Mouse (Mus musculus) megakaryocyte, embryonic 14.5 days (primary cell): Measurements from ENCODE around the gene Vmp1.

Experiments
- FLI1 ChIP-seq: IDR thresholded peaks from 2 replicates; pipeline ENCODE4 v1.6.1; 2012; ENCODE audit warnings: low read length, inconsistent platforms, mixed read lengths
- GATA1 ChIP-seq: IDR thresholded peaks from 3 replicates; pipeline ENCODE4 v1.6.1; 2012; ENCODE audit warnings: mixed read lengths, low read length, inconsistent platforms, borderline replicate concordance

DNA sequence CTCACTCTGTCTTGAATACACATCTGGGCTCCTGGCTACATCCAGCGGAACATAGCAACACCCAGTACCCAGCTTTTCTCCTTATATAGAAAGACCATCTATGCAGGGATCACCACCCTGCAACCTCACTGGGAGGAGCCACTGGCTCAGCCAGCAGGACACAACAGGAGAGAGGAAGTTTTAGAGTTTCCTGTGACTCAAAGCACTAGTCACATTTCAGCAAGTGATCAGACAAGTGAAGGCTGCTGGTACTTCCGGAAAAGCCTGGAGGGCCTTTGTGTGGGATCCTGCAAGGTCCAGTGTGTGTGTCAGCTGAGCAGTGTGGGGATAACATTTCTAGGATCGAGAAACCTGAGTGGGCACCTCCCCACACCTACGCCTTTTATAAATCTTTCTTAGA lies 106.4 kb downstream of the Vmp1 start:
- TF ChIP-seq GATA1 (no peak), FLI1 (no peak)
